Mouse (Mus musculus) left cerebral cortex, adult 11 months (tissue): ENCODE results near the gene Dpp8.
"Not testable (repeated sequence)": the region's sequence is repeated elsewhere in the genome, so short reads cannot be mapped to it uniquely, and the experiment has no call there.

Experiments used
- DNase-seq: peaks from one replicate; pipeline ENCODE4 v3.0.0; 2022; ENCODE audit warnings: low spot score

The Dpp8 gene

DNA sequence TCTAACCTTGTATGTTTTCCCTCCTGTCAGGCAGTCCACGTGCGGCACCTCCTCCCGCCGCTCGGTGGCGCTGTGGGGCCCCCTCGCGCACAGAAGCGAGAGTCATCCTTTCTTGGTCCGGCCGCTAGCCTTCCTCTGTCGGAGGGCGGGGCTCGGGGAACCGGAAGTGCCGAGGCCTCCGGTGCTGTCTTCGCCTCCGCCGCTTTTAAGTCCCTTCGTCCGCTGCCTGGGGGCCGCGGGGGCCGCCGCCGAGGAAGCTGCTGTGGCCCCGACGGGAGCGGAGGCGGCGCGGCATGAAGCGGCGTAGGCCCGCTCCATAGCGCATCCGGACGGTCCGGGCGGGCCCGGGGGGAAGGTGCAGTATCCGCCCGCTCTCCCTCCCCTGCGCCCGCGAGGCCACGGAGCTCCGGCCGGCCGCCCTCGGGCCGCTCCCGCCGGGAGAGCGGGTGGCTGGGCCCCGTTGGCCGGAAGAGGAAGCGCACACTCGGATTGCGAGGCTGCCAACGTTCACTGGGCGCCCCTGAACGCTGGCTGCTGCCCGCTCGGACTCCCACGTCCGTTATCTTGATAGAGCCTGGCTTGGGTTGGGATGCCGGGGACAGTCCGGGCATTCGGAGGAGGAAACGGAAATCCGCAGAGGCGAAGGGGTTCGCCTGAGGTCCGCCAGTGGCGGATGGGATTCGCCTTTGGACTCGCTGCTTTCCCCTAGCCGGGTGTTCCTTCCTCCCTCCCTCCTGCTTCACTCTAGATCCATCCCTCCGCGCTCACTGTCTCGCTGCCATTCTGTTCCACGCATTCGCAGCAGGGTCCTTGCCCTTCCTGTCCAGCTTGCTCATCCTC lies at the start of gene Dpp8:
Gene Dpp8, plus strand, starts transcription at position 146 of the 840 bp plus-strand sequence.
- DNase-seq: peak; percentile 76

DNA sequence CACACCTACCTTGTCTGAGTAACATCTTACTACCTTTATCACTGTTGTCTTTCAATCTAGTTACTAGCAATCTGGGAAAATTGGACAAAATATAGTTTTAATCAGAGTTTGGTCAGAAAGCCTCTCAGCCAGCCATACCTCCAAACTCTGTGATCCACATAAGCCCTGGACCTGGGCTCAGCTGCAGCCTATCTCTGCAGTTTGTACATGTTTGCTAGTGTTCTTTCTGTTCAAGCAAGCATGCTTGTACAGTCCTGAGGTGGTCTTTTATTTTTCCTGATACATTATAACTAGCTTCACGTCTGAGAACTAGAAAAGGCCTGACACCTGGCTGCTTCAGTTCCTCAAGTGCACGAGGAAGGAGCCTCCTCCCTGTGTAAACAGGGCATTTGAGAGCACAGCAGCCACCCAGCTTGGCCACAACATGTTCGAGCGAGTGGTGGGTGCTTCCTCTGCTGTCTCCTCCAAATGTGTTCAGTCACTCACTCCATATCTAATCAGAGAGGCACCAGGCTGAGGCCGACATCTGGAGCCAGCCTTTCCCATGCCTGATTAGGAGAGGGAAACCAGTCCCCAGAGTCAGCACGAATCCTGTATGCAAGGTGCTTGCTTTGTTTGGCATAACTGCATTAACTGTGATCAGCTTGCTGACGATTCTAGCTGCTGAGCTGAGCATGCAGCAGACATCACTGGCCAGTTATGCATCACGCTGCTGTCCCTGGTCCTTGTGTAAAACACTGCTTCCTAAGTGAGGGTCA lies 47.0 kb upstream of the Dpp8 start:
- no peak for DNase-seq

DNA sequence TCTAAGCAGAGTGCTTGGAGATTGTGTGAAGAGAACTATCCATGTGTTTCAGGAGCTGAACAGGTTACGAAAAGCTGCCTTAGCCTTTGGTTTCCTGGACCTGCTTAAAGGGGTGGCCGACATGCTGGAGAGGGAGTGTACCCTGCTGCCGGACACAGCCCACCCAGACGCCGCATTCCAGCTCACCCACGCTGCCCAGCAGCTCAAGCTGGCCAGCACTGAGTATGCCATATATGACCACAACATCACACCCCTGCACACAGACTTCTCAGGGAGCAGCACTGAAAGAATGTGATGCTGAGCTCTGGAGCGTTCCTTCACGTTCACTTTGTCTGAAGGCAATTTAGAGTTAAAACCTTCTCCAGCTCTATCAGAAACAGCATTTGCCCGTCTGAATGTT lies 46.4 kb upstream of the Dpp8 start:
- no peak for DNase-seq

DNA sequence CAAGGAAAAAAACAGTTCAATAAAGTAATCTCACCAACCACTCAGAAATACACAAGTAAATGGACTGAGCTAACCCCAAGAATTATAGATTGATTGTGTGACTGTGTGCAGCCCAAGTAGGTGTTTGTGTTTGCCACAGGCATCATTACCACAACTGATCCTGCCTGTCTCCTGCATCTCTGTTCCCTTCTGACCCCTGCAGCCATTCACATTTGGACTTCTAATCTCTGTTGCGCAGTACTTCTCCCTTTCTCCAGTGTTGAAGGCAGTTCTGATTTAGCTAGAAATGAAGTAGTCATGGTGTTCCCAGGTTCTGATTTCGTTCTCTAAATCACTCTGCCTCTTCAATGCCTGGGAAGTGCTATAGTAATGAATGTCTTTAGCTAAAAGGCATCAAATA lies 44.6 kb upstream of the Dpp8 start:
- DNase-seq: no peak

DNA sequence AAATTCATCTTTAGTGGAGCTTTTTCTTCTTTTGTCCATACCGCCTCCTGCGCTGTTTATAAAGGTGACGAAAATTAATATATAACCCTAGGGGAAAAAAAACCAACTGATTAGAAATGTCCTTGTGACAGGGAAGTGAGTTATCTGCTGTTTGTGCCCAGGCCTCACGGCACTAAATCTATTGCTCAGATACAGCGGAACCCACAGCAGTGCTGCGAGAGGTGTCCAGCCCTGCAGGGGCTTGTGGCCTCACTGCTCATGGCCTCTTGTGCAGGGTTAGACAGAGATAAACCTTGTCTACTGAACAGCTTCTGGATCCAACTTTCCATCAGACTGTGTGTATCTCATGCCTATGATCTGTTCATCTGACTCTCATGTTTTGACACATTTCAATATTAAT lies 43.8 kb upstream of the Dpp8 start:
- DNase-seq: no peak

DNA sequence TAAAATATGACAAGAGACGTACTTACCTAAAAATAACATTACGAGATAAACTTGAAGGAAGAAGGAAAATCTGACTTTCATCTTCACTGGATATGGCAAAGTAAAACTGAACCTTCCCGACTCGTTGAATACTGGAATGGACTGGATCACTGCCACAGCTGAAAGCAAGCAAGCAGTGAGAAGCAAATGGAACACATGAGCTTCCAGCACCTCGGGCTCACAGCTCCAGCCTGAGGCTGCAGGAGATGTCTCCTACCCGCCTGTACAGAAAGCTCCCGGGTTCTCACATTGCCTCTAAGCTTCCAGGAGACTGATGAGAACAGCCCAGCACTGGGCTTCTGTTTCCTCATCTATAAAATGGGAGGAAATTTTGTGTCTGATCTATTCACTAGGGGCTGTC lies 41.9 kb upstream of the Dpp8 start:
- no peak for DNase-seq

- not testable (repeated sequence) for DNase-seq
These were observed 36.8 kb upstream of the Dpp8 start for GRCm38 (mm10) chr9:64995464-64995863.

DNA sequence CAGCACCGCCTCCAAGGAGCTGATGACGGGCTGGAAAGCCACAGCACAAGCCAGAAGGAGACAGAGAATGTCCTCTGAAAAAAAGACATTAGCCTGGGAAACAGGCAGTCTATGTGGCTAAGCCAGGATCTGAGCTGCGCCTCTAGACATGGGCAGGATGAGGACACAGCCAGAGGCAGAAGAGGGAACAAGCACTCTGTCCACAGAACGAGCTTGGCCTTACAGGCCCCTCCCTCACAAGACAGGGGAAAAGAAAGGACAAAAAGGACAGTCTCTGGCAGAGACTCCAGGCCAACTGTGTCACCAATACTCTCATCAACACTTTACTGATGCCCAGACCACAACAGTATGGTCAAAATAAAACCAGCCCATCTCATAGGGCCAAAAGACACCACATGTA lies 30.7 kb upstream of the Dpp8 start:
- no peak for DNase-seq

DNA sequence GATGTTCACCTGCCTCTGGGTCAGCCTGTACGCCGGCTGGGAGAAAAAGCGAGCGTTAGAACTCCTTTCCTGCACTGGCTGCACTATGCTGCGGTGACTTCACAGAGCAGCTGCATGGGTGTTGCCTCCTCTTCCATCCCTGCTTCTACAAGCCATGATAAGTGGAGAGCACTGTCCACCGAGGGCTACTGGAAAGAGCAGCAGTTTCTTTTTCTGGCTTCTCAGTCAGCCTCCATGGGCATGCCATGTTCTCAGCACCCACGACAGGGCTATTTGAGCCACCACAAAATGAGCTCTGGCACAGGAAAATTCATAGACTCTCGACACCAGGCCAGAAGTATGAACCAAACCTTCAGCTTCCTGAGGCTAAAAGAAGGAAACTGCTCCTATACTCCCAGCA lies 26.5 kb upstream of the Dpp8 start:
- no peak for DNase-seq

- DNase-seq: no peak
These were observed 21.6 kb upstream of the Dpp8 start for GRCm38 (mm10) chr9:65010632-65011031.

- DNase-seq: no peak
These were observed 20.9 kb upstream of the Dpp8 start for GRCm38 (mm10) chr9:65011304-65011703.

- no peak for DNase-seq
These were observed 16.6 kb upstream of the Dpp8 start for GRCm38 (mm10) chr9:65015461-65016222.

DNA sequence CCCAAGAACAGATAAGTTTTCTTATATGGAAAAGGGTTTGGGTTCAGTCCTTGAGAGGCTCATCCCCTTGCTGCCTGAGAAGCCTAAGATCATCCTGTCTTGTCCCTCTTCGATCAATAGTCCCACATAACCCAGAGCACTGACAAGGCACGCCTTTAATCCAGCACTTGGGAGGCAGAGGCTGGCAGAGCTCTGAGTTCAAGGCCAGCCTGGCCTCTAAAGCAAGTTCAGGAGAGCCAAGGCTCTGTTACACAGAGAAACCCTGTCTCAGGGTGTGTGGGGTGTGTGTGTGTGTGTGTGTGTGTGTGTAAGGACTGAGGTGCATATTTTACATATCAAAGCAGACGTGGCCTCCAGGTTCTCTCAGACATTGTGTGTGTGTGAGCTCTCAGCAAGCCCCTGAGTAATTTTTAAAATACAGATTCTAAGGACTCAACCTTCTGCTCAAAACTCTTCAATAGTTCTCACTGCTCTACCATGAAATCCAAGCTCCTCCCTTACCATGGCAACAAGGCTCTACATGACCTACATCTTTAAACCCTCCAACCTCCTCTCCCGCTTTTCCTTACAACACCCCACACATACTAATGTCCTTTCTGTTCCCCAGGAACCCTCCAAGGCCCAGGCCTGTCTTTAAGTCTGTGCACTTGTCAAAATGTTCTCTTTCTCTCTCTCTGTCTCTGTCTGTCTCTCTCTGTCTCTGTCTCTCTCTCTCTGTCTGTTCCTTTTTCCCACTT lies 15.8 kb upstream of the Dpp8 start:
- no peak for DNase-seq

DNA sequence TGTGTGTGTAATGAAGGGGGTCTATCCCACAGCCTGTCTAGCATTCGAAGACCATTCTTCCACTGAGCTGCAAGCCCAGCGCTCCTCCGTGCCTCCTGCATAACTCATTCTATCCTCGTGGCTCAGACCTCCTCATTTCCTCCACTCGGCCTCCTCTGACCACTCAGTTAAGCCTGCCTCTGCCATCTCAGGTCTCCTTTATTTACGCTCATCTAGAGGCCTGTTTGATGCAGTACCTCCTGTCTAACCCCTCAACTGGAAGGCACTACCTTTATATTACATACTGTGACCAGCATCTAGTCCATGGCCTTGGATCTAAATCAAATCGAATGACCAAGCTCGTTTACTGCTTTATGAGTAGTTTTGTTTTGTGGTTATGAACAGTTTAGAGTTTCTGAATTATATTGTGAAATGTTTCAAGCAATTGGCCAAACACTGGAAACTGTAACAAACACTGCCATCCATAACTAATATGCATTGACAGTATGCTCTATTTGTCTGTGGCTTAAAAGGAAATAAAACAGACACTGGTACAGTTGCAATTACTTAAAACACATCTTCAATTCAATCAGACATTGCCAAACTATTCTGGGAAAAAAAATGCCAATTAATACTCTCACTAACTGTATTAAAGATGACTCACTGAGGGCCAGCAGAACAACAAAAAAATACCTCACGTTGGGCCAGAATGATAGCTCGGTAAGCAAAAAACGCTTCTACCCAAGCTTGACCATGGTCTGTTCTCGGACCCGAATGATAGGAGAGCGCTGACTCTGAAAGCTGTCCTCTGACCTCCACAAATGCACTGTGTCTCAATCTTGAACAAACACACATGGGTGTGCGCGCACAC lies 15.0 kb upstream of the Dpp8 start:
- DNase-seq: no peak

DNA sequence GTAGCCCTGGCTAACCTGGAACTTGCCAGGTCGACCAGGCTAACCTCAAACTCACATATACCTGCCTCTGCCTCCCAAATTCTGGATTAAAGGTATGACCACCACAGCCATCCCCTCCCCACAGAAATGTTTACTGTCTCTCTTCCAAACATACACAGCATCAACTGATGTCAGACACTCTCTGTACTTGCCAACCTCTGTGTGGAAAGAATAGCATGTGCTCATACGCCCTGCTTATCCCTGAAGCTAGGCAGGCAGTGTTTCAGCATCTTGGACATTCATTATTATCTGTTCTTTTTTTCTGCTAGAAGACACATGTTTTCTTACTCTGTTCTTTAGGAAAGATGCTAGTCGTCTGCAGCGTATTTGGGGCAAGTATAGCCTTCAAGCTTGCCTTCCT lies 14.3 kb upstream of the Dpp8 start:
- DNase-seq: no peak

DNA sequence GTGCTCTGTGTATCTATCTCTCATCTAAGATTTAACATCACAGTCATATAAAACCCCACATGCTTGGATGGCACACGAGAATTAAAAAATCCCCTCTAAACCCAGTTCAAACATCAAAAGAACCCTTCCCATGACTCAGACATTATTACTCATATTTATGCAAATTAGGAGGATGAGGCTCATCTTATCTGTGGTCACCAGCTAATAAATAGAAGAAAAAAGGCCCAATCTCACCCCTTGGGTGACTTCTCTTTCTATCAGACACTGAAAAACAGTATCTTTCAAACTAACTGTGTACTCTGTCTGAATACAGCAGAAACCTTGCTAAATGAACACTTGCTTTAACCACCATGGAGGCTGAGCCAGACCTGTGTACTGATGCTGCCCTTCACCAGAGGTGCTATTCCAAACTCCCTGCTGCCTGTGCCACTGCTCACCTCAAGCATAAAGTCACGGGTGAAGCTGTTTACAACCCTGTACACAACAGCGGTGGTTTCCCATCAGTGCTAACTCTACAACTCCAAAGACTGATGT lies 13.6 kb upstream of the Dpp8 start:
- no peak for DNase-seq

DNA sequence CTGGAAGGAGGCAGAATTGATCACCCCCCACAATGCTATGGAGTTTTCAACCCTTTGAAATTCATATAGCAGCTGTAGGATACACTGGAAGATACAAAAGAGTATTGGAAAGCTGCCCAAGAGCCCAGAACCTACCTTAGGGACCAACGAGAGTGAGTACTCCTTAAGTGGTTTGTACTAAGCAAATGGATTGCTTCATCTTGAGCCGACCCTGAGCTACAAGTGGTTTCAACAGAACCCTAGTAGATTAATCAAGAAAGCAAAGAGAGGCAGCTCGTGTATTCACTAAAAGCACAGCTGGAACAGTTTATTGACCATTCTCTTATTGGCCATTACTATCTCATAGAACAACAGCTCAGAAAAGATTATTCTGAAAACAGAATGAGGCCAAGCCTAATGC lies 13.1 kb upstream of the Dpp8 start:
- DNase-seq: no peak

DNA sequence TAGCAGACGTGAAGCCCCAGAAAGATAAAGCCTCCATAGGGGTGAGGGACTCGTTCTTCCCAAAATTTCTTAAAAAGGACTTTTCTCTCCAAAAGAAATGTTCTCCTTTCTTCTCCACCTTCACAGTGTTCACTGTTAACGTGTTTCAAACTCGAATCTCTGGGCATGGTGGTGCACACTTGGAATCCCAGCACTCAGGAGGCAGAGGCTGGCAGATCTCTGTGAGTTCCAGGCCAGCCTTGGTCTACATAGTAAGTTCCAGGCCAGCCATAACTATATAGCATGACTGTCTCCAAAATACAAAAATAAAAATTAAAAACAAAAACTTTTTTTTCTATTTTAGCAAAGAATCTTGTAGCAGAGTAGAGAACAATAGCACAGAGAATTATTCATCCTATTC lies 12.1 kb upstream of the Dpp8 start:
- no peak for DNase-seq

DNA sequence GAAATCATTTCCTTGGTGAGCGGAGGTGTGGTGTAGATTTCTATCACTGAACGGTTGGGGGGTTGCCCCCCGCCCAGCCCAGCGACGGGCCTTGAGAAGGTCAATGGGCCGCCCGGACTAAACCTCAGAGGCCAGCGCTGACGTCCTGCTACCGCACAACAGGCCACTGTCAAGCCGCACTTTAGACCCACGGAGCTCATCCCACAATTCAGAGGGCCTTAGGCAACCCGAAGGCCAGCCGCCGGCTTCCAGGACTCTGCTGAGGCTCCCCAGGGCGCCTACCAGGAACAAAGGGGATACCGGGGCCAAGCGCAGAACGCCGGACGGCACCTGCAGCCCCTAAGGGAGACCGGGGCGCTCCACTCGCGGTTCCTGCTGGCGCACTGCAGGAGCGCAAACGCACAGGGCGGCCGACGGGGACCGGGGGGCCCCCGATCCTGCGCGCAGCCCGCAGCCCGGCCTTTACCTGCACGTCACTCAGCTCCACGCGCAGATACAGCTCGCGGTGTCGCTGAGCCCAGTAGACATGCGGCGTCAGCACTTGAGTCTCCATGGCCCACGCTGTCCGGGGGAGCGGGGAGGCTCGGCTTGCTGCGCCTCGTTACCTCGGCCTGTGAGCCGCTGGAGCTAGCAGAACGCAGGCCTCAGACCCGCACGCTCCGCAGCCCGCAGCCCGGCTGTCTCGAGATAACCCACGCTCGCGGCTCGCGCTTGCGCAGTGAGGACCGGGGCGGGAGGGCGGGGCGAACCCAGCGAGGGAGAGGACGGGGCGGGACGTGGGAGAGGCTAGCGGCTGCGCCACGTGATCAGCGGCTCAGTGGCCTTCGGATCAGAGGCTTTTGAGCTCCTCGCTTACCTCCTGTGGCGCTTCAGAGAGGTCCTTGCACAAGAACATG lies 11.0 kb upstream of the Dpp8 start, which contains the start of gene Hacd3:
Gene Hacd3, minus strand, starts transcription at position 703 of the 896 bp plus-strand sequence.
- DNase-seq: peak; percentile 73
